Mouse (Mus musculus) kidney, adult 9 months (tissue): ENCODE measurements around the gene Hic2.
"Not testable (repeated sequence)": the region's sequence is repeated elsewhere in the genome, so short reads cannot be mapped to it uniquely, and the experiment has no call there.

Experiments used
- DNase-seq: peaks from one replicate; pipeline ENCODE4 v3.0.0; 2022

Hic2 gene

GRCm38 (mm10) chr16:17232794-17233701 lies at the start of gene Hic2:
Hic2 (plus strand) TSS chr16:17233572.
- peak; percentile 97 for DNase-seq

DNA sequence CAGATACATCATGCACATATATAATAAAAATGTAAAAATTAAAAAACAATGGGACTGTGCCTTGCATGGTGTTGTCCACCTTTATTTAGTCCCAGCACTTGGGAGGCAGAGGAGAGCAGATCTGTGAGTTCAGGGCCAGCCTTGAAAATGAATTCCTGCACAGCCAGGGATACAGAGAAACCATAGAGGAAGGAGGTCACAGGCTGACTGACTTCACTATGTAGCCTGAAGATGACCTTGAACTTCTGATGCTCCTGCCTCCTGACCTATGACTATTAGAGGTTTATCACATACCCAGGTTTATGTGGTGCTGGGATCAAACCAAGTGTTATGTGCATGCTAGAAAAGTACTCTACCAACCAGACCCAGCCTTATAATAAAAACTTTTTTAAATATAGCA lies 47.9 kb upstream of the Hic2 start:
- no peak for DNase-seq

DNA sequence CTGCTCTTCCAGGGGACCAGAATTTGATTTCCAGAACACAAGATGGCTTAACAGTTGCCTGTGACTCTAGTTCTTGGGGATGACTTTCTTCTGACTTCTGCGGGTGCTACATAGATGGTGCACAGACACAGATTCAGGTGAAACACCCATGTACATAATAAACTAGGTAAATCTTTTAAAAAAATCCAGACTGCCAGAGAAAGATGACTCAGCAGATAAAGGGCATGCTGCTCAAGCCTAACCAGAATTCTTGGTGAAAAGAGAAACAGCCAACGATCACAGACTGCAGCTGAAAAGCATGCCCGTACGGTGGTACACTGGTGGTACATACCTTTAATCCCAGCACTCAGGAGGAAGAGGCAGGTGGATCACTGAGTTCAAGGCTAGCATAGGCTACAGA lies 39.5 kb upstream of the Hic2 start:
- no peak for DNase-seq

DNA sequence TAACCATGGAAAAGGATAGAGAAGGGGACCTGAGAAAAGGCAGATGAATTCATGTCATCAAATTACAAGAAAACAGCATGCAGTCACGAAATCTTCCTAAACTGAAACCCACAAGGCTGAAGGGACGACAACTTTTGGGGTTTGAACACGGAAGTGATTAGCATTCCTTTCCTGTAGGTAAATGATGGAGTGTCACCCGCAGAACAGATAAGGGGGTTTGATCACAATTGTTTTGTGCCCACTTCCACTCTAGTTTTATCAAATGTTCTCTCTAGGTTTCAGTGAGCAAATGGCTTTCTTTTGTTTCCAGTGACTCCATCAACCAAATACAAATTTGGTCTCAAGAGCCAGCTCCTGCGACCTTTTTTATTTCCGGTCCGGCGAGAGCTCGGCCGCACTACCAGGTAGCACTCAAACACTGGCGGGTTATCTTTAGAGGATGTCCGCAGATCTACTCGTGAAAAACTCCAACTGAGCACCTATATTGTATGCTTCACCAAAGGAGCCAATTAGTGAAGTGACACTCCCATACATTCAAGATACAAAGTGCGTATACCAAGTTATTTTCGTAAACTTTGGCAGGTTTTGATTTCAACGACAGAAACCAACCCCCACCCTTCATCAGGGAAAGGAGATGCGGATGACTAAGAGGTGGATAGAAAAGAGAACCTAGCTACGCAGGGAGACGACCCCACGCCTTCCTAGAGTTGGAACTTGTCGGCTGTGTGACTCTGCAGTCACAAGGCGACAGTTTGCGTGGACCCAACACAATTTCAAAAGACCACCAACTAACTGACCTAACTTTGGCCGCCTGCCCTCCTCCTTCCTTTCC lies 33.0 kb upstream of the Hic2 start:
- DNase-seq, result no peak

DNA sequence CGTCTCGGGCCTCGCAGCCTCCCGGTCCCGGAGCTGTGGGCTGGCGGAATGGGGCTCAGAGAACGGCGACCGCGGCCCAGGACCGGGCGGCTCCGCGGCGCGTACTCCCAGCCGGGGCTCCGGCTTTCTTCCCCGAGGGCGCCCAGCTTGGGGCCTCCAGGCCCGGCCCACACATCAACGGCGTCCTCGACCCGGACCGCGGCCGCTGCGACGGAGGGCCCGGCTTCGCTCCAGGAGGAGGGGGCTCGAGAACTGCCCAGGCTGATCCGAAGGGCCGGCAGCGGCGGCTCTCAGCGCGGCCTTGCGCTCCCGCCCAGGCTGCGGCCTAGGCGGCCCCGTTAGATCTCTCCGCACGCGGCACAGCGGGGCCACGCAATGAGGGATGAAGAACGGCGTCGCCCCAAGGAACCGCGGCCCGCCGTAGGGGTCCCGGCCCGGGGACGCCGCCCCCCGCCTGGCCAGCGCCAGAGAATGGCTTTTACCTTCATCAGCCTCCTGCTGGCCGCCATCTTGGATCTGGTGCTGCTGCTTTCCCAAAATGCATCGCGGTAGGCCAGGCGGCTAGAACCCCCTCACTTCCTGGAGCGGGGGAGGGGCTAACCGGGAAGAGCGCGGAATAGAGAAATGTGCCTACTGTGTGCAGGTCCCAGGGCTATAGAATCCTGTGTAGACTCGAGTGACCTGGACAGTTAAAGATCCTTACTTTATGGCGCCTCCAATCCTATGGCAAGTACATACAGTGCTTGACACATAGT lies 32.2 kb upstream of the Hic2 start:
- DNase-seq, result peak; percentile 84

- no peak for DNase-seq
These were observed 31.4 kb upstream of the Hic2 start for GRCm38 (mm10) chr16:17201977-17202376.

DNA sequence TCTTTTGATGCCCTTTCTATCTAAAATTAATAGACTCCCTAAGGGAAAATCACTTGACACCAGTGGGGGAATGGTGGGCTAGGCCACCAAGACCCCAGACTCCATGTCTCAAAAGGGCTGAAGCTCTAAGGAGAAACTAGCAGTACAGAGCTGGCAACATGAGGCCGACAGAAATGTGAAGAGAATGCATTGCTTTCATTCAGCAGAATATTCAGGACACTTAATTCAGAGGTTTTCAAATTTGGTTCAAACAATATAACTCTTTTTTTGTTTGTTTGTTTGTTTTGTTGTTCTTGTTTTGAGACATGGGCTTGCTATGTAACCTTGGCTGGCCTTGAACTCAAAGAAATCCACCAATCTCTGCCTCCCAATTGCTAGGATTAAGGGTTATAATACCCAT lies 30.8 kb upstream of the Hic2 start, which contains the start of gene Ube2l3:
TSS of gene Ube2l3 (minus strand) at position 101 of the 400 bp plus-strand sequence.
- no peak for DNase-seq

DNA sequence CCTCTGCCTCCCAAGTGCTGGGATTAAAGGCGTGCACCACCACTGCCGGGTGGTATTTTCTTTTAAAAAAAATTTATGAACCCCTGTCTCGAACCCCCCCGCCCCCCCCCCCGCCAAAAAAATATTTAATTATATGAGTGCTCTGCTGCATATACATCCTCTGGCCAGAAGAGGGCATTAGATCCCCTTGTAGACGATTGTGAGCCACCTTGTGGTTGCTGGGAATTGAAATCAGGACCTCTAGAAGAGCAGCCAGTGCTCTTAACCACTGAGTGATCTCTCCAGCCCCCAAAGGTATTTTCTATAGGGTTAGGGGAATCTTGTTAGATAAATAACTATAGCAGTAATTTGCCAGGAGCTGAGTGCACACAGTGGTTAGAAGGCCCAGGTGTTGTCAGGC lies 28.4 kb upstream of the Hic2 start:
- peak; percentile 67 for DNase-seq

- peak; percentile 85 for DNase-seq
These were observed 24.7 kb upstream of the Hic2 start, which contains the start of gene Rimbp3 for GRCm38 (mm10) chr16:17208389-17209361. Rimbp3 (plus strand) TSS chr16:17208603.

GRCm38 (mm10) chr16:17209404-17209960 lies 23.9 kb upstream of the Hic2 start:
- no peak for DNase-seq

DNA sequence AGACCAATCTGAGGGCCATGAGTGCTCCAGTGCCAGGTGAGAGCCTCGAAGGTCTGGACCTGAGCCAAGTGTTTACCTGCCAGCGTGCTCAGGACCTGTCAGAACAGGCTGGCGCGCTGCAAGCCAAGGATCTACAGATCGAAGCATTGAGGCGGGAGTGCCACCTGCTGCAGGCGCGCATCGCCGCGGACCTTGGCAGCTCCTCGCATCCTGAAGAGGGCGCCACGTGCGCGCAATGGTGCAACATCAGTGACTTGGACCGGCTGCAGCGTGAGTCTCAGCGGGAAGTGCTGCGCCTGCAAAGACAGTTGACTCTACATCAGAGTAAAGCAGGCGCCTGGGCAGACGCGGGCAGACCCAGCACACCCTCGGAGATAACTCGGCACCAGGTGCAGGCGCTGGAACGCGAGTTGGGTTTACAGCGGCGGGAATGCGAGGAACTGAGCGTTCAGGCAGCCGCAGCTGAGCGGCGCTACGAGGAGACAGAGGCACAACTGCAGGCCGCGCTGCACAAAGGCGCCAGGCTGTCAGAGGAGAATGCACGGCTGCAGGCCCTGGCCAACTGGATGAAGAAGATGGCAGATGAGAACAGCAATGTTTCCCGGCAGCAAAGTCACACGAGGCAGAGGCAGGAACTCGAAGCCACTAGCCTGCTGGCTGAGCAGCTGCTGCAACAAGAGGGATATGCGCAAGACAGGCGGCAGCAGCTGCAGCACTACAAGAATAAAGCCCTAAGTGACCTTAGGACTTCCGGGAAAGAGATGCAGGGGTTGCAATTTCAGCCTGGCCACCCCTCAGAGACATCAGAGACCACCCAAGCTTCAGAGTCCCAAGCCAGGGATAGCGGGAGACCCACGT lies 23.2 kb upstream of the Hic2 start:
- peak; percentile 94 for DNase-seq

DNA sequence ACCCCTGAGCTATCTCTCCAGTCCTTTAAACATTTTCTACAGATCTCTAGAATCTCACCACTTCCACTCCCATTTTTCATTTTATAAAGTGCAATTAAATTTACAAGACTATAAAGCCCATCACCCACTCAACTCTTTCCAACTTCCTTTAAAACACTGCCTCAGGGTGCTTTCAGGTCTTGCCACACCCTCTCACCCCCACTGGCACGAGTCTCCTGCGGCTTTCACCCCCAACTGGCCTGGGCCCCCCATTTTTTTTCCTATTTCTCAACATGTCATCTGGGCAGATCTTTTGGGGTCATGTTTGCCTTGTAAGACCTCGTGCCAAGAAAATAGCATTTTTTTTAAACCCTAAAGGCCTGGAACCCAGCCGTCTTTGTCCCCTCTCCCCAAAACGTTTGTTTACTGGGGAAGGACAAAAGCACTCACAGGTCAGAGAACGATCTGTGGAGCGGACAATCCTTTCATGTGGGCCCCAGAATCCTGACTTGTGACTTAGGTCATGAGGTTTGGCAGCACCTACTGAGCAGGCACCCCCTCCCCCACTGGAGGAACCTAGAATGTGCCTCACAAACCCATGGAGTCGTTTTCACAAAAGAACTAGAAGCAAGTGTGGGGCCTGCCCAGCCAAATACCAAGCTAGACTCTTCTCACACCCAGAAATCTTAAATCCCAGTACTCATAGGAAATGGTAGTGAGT lies 16.3 kb upstream of the Hic2 start:
- DNase-seq, result no peak

DNA sequence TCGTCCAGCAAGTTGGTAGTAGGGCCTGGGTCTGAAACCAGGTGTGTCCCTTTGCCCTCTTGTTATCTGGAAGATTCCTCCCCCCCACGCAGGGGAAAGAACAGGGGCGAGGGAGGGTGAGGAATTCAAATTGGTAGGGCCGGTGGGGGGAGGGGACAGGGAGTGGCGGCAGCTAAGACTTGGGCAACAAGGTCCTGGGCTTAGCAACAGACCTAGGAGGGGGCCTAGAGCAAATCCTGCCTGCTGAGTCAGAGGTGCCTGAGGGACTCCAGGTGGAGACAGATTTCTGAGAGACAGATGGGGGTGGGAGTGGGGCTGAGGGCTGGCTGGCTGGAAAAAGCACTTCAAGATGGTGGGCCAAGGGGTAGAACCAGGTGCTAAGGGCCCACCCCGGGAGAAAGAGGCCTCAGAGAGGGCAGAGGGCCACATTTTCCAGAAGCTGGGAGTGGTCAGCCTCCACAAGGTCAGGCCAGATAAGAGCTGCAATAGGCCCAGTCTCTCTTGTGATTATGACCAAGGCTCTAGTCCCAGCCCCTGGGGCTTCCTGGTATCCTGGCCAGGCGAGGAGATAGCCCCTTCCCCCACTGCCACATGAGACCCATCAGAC lies 13.1 kb upstream of the Hic2 start:
- no peak for DNase-seq

DNA sequence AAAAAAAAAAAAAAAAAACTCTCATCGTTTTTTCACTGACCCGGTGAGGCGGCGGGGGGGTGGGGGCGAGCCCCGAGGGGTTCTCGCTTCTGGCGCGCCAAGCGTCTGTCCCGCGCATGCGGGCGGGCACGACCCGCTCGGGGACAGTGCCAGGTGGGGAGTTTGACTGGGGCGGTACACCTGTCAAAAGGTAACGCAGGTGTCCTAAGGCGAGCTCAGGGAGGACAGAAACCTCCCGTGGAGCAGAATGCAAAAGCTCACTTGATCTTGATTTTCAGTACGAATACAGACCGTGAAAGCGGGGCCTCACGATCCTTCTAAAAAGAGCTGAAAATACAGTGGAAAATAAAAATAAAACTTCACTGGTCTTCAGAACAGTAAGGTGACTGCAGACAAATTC lies 11.2 kb upstream of the Hic2 start:
- DNase-seq, result peak; percentile 87

DNA sequence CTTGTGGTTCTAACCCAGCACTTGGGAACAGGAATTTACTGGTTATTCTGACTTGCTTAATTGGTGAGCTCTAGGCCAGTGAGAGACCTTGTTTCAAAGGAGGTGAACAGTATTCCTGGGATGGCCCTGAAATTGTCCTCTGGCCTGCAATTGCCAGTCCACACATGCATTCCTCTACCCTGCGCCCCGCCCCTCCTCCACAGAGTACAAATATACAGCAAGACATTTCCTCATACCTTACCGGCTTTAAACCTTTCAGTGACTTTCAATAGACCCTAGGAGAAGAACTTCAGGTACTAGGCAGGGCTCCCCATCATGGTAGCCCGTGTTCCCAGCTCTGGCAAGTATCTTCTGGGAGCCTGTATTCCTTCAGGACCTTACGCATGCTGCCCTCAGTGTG lies 7.8 kb upstream of the Hic2 start:
- DNase-seq, result no peak

DNA sequence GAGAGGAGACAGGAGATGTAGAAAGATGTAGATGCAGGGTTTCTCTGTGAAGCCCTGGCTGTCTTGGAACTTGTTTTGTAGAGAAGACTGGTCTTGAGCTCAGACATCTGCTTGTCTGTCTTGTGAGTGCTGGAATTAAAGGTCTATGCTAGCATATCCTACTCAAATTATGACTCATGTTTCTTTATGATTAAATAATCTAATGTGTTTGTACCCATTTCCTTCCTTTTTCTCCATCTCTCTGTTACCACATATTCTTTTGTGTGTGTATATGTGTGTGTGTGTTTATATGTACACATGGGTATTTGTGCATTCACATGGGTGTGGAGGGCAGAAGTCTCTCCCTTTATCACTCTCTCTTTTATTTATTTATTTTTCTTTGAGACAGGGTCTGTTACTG lies 6.9 kb upstream of the Hic2 start:
- DNase-seq, result no peak

DNA sequence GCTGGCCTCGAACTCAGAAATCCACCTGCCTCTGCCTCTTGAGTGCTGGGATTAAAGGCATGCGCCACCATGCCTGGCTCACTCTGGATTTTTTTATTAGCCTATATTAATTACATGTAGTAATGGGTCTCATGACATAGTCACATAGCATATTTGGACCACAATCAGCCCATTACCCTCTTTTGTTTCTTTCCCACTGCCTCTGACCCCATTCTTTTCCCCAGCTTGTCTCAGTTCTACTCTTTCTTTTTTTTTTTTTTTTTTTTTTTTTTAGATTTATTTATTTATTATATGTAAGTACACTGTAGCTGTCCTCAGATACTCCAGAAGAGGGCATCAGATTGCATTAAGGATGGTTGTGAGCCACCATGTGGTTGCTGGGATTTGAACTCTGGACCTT lies 1.8 kb upstream of the Hic2 start:
- DNase-seq, result not testable (repeated sequence)

DNA sequence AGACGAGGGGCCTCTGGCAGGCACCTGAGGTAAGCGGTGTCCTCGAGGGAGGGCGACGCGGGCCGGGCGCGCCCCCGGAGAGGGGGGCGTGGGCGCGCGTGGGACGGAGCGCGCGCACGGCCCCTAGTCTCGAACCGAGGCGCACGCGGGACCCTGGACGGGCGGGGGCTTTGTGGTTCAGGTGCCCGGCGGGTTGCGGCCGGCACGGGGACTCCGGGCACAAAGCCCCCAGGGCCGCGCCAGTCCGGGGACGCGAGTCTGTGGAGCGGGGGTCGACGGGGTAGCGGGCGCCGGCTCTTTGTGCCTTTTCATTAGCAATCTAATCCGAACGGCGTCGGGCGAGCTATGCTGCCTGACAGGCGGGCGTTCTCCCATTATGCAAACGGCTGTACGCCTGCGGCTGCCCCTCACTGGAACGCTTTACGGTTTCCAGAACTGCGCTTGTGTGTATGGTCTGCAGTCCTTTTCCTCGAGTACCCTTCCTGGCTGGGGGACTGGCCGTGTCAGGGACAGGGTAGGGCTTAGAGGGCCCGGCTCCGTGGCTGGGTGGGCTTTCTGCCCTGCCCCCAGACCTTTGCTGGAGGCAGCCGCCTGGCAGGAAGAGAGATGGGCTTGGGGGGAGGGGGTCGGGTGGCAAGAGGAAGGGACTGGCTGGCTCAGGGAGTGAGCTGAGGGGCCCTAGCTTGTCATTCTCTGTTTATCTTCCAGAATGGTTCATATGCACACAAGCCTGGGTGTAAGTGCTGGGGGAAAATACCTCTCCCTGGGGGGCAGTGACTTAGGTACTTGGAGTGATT lies 528 bp downstream of the Hic2 start:
- peak; percentile 27 for DNase-seq
